Mouse (Mus musculus): Measurements from ENCODE around the gene Adh1. TPM values are rescaled to one million over a fixed set of nuclear protein-coding genes. Genes with fewer than 3 reads are reported as not detected.

The Adh1 gene
- not detected in 3 replicates for total RNA-seq (2017)

DNA sequence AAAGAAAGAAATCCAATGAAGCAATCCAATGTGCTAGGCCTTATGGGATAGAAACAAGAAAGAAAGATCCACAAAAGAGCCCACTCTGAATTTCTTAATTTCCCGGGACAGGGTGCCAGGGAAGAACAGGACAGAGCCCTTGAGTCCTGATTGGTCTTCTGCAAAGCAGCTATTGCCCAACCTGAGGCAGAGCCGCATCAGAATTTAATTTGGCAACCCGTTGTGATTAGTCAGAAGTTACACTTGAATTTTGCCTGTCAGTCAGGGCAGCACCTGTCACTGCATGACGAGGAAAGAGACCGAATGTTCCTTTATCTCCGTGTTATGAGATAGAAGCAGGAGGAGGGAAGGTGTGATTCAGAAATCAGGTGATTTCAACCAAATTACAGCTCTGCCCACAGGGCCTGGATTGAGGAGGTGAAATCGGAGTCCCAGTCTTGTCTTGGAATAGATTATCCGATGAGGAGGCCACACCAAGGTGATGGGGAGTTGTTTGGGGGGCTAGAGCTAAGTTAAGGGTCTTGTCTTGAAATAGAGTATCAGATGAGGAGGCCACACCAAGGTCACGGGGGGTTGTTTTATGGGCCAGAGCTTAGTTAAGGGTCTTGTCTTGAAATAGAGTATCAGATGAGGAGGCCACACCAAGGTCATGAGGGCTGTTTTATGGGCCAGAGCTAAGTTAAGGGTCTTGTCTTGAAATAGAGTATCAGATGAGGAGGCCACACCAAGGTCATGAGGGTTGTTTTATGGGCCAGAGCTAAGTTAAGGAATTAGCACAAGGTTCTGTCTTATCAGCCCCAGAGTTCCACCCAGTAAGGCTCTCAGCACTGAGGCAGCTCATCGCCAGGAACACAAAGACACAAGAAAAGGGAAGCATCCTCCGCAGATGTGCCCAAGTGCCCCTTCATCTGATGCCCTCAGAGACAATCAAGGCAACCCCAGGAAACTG lies at the start of gene Adh1:
Adh1 (plus strand) TSS at position 271 of the 949 bp plus-strand sequence.
- ATAC-seq (replicated peaks; ENCODE audit: insufficient number of reproducible peaks, low FRiP score, low TSS enrichment, poor library complexity, severe bottlenecking), result no peak

DNA sequence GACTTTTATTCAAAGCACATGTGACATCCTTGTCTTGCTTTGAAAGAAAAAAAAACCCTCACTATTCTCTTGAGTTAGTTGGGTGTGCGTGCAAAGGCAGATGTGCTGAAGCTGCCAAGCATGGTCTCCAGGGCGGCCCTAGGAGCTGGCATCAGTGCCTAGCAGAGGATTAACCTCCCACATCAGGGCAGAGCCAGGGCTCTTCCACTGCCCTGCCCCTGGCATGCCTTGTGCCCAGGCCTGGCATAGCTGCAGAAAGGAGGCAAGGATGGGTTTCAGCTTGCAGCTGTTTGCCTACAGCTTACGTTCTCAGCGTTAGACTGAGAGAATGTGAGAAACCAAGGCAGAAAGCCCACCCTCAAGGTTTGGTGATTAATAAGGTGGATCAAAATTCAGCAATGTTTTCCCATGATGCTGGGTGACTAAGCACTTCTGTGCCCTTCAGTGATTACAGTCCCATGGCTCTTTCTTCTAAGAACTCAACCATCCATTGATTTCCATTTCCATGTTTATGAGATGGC lies 48.3 kb upstream of the Adh1 start:
- ATAC-seq (replicated peaks; ENCODE audit: insufficient number of reproducible peaks, low FRiP score, low TSS enrichment, poor library complexity, severe bottlenecking), result no peak

DNA sequence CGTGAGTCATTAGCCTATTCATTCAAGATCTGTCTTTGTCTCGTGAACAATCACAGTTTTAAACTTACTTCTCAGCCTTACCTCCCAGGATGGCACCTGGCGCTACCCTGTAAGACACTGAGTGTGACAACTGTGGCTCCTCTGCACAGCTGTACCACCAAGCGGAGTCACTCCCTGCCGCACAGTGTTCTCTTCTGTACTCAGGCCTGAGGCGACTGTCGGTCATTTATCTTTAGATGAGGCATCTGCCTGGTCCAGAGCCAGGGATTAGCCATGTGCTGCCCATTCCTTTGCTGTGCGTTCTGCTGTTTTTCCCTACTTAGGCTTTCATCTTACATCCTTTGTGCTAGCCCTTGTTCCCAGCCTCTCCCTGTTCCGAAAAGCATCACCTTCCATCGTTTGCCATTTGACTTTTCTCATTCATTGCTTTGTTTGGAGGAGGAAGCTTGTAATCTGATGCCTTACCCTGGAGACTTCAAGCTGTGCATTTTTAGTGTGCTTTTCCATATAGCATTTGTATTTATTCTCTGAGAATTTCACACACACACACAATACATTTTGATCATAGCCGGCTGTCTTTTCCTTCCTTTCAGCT lies 45.3 kb upstream of the Adh1 start:
- no peak for ATAC-seq (replicated peaks; ENCODE audit: insufficient number of reproducible peaks, low FRiP score, low TSS enrichment, poor library complexity, severe bottlenecking)

DNA sequence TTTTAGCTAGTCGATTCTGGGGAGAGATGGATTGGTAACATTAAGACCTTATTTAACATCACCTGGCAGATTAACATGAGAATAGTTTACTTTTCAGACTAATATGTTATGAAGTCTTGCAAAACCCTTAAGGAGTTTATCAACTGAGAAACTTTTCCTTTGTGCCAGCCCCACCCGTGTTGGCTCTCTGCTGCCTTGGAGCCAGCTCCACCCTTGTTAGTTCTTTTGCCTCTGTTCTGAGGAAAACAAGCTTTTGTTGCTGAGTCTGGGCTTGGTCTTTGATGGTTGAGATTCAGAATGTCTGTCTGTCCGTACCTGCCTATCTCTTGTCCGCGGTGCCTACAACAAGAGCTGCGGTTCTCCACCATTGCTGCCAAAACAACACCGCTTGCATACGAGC lies 44.7 kb upstream of the Adh1 start:
- ATAC-seq (replicated peaks; ENCODE audit: insufficient number of reproducible peaks, low FRiP score, low TSS enrichment, poor library complexity, severe bottlenecking), result no peak

DNA sequence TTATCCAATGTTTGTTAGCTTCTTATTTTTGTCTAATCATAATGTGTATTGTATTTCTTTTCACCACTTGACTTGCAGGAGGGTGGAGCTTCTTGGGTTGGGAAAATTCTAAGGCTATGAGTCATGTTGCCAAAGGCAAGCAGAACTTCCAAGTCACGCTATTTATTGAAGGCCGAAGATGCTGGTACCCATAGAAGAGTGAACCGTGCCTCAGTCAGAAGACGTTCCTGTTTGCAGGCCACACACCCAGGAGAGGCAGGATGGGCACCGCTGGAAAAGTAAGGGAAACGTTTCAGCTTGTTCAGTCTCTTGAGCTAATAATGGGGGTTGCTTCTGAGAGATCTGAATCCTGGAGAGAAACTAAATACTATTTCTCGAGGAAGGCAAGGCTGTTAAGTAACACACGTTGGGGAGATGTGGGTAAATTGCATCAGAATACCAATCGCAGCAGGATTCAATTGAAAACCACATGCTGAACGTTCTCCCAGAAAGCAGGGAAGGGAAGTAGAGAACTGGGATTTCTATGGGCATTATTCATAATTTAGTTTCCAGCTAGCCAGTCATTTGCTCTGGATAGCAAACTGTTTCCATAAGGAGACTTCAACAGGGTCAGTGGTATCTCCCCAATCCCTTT lies 43.0 kb upstream of the Adh1 start, which contains the start of gene Adh7:
Adh7 (plus strand) TSS at position 130 of the 634 bp plus-strand sequence.
- ATAC-seq (replicated peaks; ENCODE audit: insufficient number of reproducible peaks, low FRiP score, low TSS enrichment, poor library complexity, severe bottlenecking), result no peak

DNA sequence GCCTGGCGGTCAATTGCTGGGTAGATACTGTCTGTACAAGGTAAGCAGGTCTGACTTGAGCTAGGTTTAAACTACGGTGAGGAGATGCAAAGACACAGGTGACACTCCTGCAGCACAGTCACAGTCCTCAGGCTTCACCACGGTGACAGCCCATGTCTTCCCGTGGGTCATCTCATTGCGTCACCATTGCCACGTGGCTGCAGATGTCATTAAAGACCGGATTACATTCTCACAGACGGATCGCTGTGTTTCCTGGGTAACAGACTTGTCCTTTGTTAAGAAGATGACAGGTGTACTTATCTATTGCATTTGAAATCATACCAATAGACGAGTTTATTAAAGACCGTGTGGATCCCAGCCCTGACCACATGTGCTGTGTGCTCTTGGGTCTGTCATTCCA lies 39.7 kb upstream of the Adh1 start:
- ATAC-seq (replicated peaks; ENCODE audit: insufficient number of reproducible peaks, low FRiP score, low TSS enrichment, poor library complexity, severe bottlenecking), result no peak

DNA sequence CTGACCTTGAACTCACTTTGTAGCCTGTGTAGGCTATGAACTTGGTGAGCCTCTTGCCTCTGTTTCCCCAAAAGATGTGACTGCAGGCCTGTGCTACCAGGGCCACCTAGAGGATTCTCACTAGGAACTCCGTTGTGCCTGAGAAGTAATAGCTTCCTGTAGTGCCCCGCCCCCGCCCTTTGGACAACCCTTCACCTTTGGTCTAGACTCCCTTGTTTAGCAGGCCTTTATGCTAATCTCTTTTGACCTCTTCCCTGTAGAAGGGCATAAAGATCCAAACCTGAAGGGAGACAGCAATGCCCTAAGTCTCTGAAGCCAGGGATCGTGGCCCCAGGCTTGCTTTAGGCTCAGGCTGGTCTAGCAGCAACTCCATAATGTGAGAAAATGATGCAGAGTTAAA lies 38.3 kb upstream of the Adh1 start:
- no peak for ATAC-seq (replicated peaks; ENCODE audit: insufficient number of reproducible peaks, low FRiP score, low TSS enrichment, poor library complexity, severe bottlenecking)

DNA sequence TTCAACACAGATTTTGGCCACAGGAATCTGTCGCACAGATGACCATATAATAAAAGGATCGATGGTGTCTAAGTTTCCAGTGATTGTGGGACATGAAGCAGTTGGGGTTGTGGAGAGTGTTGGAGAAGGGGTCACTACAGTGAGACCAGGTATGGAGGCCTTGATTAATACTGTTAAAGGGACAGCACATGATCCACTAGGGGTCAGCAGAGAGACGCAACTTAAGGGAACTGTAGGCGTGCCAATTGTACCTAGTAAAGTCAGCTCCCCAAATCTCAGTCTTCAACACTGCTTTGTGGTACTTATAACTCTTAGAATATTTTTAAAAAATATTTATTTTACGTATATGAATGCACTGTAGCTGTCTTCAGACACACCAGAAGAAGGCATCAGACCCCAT lies 37.8 kb upstream of the Adh1 start:
- no peak for ATAC-seq (replicated peaks; ENCODE audit: insufficient number of reproducible peaks, low FRiP score, low TSS enrichment, poor library complexity, severe bottlenecking)

DNA sequence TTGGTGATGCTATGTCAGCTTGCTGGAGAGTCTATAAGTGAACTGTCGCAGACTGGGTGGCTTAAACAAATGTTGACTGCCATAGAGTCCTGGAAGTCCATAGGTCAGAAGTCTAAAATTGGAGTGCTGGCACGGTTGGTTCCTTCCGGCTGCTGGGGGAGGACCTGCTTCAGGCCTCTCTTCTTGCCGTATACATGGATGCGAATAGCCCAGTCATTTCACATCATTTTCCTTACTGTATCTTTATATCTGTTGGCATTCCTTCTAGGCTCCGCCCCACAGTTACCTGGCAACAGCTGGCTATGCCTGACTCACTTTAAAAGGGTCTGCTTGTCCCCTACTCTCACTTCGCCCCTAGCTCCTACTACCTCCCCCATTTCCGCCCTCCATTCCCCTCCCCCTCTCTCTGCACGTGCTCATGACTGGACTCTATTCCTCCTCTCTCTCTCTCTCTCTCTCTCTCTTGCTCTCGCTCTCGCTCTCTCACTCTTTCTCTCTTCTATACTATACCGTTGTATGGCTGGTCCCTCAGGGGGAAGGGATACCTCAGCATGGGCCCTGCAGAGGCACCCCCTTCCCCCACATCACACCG lies 36.3 kb upstream of the Adh1 start:
- no peak for ATAC-seq (replicated peaks; ENCODE audit: insufficient number of reproducible peaks, low FRiP score, low TSS enrichment, poor library complexity, severe bottlenecking)

DNA sequence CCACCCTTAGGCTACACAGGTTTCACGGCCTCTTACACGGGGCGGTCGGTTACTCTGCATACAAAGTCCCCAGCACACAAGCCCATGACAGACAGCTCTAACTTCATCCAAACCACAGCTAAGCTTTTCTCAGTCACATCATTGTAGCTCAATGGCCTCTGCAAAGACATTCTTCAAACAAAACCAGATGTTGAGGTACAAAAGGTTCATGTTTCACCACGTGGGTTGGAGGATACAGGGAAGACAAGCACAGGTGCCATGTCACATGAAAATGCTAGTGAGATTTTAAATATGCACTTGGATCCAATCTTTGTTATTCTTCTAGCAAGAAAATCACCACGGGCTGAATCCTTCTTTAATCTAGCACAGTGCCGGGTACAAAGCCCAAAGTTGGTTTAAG lies 35.5 kb upstream of the Adh1 start:
- ATAC-seq (replicated peaks; ENCODE audit: insufficient number of reproducible peaks, low FRiP score, low TSS enrichment, poor library complexity, severe bottlenecking), result no peak

DNA sequence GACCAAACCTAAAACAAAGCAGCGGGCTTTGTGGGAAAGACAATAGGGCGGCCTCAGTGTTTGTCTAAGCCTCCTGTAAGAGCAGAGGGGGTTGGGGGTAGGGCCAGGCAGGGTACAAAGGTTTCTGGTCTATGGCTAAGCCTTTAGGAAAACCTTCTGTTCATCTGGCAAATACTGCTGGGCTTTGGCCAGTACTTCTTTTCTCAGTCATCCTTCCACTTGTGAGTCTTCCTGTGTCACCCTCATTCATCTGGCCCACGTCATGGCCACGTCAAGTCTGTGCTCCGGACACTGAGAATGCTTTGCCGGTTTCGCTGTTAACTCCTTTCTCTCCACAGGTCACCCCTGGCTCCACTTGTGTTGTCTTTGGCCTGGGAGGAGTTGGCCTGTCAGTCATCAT lies 34.9 kb upstream of the Adh1 start:
- no peak for ATAC-seq (replicated peaks; ENCODE audit: insufficient number of reproducible peaks, low FRiP score, low TSS enrichment, poor library complexity, severe bottlenecking)

DNA sequence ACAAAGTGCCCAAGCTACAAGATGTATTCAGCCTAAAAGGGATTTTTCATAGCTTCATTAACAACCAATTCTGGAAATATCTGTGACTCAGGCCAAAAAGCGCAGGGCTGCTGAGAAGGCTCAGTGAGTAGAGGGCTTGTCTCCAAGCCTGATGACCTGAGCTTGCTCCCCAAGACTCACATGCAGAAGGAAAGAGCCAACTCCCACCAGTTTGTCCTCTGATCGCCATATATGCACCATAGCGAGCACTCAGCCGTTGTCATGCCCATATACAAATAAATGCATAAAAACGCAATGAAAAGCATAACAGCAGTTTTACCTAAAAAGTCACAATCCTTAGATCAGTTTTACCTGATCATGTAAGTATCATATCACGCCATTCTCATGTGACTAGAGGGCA lies 34.3 kb upstream of the Adh1 start:
- no peak for ATAC-seq (replicated peaks; ENCODE audit: insufficient number of reproducible peaks, low FRiP score, low TSS enrichment, poor library complexity, severe bottlenecking)

DNA sequence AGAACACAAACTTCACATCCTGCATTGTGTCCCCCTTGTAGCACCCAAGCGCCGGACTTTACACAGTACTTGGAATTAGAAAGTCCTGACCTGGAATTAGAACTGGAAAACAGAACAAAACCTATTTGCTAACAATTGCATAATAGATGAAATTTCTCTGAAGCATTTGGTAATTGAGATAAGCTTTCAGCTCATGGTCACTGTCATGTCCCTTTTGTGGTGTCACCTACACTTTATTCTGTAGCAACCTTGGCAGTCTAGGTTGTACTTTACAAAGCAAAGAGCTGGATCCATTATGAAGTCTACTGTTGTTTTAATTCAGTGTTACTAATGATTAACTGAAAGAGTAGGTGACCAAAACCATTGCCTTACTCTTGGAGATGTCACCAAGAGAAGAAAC lies 33.7 kb upstream of the Adh1 start:
- no peak for ATAC-seq (replicated peaks; ENCODE audit: insufficient number of reproducible peaks, low FRiP score, low TSS enrichment, poor library complexity, severe bottlenecking)

DNA sequence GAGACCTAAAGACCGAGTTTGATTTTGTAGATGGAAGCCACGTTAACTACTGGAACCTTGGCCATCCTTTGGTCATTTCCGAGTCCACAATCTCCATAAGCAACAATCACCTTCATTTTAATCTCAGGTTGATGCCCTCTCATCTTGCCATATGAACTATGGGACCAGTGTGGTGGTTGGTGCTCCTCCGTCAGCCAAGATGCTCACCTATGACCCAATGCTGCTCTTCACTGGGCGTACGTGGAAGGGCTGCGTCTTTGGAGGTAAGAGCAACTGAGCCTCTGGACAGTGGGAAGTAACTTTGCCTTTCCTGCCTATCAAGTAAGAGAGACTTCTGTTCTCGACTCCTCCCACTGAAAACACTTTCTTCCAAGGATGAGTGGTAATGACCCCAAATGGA lies 33.0 kb upstream of the Adh1 start:
- no peak for ATAC-seq (replicated peaks; ENCODE audit: insufficient number of reproducible peaks, low FRiP score, low TSS enrichment, poor library complexity, severe bottlenecking)

DNA sequence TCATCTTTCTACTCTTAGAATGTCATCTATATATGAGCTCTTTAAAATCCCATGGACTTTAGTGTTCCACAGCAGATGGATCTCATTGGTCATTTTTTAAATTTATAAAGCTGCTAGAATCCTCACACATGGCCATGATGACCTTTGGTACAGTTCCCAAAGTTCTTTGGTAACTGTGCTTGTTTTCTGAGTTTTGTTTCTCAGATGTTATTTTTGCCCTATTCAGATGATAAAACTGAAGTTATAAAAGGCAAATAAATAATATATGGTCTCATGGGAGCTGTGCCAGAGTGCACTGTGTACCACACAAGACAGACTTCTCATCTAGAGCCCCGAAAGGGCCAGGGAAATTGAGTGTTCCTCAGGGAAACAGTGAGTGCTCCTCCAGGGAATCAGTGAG lies 31.3 kb upstream of the Adh1 start:
- no peak for ATAC-seq (replicated peaks; ENCODE audit: insufficient number of reproducible peaks, low FRiP score, low TSS enrichment, poor library complexity, severe bottlenecking)

DNA sequence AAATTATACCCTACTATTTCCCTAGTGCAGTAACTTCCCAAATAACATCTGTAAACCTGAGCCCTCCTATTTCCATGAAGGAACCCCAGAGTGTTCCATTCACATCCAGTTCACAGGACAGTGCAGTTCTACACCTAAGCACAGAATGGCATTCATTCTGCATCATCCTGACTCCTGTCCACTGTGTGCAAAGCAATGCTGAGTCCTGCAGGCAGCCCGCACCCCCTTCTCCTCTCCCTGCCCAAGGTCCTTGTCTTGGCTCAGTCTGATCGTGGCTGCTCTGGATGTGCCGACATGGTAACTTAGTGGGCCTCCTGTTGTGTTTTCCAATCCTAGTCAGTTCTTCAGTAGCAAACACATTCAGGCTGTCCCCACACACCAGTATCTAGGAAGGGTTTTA lies 30.5 kb upstream of the Adh1 start:
- no peak for ATAC-seq (replicated peaks; ENCODE audit: insufficient number of reproducible peaks, low FRiP score, low TSS enrichment, poor library complexity, severe bottlenecking)

DNA sequence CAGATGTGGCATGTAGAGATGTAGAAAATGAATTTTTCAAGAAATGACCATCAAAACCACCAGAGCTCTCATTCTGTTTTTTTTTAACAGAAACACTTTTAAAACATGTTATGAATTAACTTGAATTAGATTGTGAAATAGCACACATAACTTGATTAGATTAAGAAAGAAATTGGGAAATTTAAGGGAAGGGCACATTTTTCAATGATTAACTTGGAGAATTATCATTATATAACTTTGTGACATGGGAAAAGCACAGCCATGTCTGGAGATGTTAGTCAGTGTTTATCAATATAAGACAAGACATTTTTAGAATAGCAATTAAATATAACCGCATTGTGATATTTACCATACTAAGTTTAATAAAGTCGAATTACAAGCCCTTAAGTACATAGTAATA lies 29.3 kb upstream of the Adh1 start:
- ATAC-seq (replicated peaks; ENCODE audit: insufficient number of reproducible peaks, low FRiP score, low TSS enrichment, poor library complexity, severe bottlenecking), result no peak

DNA sequence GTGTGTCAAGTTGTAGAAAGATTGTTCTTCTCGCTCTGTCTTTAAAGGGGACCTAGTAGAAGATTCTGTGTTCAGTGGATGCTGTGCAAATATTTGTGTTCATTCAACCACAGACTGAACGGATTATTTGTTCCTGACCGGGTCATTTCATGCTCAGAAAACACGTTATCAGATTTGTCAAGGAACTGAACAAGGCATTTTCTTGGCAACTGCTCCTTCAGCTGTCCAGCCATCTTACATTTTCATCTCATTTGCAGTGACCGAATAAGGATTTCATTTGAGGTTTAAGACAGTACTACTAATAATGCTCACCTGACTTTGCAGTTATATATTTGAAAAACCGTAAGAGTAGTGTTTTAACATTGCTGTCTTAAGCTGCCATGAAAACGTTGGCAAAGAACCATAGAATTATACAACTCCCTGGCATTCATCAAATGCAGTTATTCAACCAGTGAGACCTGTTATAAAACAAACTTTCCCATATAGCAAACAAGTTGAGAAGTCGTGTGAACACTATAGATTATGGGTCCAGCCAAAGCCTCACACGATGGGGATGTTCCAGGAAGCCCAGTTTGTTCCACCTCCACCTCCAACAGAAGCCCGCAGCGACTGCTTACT lies 24.1 kb upstream of the Adh1 start:
- no peak for ATAC-seq (replicated peaks; ENCODE audit: insufficient number of reproducible peaks, low FRiP score, low TSS enrichment, poor library complexity, severe bottlenecking)

DNA sequence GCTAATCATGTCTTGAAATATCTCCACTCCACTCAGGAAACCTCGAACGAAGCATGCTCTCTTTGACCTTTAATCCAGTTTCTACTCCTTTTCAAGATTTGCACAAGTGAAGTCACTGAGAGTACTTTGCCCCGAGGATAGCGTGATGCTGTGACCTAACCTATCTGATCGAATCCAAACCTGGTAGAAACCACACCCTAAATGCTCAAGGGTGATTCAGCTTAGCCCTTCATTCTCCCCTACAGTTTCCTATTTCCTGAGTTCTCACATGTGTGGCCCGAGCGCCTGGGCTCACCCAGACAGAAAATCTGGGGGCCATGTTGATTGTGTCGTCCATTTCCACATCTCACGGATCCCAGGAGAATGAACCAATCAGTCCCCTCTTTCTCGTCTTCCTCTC lies 22.7 kb upstream of the Adh1 start:
- ATAC-seq (replicated peaks; ENCODE audit: insufficient number of reproducible peaks, low FRiP score, low TSS enrichment, poor library complexity, severe bottlenecking), result no peak
